Mouse (Mus musculus) telencephalon, adult 2 months (tissue): ENCODE data around the gene Mars.
"Not testable (repeated sequence)": the region's sequence is repeated elsewhere in the genome, so short reads cannot be mapped to it uniquely, and the experiment has no call there.

Experiments
- DNase-seq: peaks from one replicate; pipeline ENCODE4 v3.0.0-alpha.2; 2011; ENCODE audit warnings: low read depth, low spot score

Gene Mars

DNA sequence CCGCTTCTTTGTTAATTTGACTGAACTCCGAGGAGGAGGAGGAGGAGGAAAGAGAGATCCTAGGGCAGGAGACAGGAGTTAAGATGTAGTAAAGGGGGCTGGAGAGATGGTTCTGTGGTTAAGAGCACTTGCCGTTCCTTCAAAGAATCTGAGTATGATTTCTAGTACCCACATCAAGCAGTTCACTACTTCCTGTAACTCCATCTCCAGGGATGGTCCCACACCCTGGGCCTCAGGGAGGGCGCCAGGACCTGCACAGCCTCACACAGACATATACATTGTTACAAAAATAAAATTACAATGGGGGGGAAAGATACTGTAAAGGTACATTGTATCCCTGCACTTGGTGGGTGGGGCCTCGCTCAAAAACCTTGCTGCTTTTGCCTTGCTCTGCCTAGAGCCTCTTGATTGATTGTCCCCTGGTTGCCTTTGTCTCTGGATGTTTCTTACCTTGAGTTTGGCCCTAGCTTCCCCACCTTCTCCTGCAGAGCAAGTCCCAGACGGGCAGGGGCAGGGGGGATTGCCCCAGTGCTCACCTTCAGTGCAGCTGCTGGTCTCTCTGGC lies 26.0 kb upstream of the Mars start:
- DNase-seq: no peak

DNA sequence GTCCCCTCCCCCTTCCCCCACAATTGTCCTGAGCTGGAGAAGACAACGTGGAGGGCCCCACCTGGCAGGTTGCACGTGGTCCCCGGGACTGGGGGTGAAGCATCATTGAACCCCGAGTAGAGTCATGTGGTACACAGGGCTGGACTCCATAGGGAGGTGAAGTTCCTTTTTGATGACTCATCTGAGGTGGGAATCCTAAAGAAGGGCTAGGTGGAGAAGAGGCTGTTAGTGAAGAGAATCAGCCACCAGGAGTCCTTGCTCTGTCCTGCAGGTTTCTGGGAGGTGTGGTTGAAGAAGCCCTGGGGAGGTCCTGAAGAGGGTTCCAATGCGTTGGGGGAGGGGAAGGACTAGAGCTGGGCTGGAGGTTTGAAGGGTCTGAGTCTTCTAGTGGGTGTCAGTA lies 25.4 kb upstream of the Mars start:
- DNase-seq: no peak

DNA sequence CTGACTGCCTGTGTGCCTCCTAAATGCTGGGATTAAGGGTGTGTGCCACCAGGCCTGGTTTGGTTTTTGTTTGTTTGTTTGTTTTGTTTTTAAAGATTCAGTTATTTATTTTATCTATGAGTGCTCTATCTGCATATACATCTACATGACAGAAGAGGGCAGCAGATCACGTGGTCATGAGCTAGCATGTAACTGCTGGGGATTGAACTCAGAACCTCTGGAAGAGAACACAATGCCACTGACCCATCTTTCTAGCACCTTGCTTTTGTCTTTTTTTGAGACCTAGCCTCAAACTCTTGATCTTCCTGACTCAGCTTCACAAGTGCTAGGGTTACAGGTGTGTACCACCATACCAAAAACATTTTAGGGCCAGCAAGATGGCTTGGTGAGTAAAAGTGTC lies 23.7 kb upstream of the Mars start:
- DNase-seq: no peak

DNA sequence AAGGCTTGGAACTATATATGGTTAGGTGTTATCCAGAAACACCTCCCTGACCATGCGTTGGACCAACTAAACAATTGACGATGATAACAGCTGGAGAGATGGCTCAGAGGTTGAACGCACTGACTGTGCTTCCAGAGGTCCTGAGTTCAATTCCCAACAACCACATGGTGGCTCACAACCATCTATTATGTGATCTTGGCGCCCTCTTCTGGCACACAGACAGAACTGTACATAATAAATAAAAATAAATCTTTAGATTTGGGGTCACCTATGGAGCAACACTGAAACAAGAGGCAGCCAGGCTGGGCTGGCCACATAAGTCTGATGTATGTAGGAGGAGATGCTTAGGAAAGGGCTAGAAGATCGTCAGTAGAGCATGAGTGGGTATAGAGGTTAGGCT lies 21.6 kb upstream of the Mars start:
- DNase-seq: no peak

DNA sequence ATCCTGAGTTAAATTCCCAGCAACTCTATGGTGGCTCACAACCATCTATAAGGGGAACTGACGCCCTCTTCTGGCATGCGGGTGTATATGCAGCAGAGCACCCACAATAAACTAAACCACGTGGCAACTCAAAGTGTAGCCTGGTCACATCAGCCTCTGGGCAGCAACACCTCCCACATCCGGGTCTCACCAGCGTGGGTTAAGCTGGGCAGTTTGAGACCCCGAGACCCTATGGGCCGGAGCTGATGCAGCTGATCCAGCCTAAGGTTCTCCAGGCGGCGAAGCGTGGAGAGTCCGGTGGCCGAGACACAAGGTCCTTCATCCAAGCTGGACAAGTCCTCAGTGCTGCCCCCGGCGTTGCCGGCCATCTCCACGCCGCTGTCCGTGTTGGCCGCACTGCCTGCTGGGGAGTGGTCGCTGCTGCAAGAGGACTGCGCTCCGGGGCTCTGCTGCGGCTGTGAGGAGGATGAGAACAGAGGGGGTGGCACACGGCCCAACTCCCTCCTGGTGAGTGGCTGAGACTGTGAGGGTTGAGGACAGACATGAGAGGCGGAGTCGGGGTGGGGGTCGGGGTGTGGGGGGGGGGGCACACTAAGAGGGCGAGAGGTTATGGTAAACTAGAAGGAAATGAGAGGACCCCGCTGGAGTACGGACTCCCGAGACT lies 20.8 kb upstream of the Mars start:
- no peak for DNase-seq

DNA sequence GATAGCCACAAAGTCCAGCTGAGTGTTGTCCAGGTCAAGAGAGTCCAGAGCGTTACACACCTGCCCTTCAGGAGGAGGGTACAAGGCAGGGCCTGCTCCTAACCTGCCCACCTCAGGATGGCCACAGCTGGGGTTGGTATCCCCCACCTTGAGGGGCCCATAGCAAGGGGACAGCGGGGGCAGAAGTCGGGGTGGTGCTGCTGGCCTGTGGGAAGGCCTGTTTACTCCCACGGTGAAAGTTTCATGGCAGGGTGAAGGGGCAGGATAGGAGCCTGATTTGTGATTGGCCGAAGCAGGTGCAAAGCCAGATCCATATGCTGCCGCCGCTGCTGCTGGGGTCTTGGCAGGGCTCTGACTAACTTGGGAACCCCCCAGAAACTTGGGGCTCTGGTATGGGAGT lies 18.6 kb upstream of the Mars start:
- DNase-seq: no peak

DNA sequence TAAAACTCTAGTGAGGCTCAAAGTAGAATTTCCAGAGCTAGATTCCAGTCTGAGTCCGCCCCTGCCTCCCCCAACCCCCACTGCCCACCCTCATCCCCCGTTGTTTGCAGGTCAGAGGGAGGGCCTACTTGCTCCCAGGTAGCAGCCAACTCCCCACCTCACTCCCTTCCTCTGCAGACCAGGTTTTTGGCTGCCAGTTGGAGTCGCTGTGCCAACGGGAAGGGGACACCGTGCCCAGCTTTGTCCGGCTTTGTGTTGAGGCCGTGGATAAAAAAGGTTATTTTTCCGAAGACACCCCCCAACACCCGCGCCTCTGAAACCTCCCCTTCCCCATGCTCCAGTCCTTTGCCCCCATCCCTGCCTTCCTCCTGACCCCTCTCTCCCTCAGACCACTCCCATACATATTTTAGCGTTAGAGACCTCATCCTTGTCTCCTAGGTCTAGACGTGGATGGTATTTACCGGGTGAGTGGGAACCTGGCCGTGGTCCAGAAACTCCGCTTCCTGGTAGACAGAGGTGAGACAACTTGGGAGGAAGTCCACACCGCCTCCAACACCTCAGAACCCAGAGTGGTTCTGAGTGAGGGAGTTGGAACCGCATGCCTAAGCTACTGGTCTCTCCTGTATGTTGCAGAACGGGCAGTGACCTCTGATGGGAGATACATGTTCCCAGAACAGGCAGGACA lies 16.0 kb upstream of the Mars start:
- DNase-seq: no peak

DNA sequence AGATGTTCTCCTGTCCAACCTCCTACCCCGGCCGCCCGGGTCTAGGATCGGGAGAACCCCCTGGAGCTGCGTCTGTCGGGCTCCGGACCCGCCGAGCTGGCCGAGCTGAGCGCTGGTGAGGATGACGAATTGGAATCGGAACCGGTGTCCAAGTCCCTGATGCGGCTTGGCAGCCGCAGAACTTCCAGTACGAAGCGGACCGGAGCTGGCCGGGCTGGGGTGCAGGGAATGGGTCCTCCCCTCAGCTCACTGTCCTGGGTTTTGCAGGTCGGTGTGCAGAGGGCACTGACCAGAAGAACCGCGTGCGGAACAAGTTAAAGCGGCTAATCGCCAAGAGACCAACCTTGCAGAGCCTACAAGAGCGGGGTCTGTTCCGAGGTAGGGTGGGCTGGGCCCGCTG lies 15.2 kb upstream of the Mars start:
- no peak for DNase-seq

DNA sequence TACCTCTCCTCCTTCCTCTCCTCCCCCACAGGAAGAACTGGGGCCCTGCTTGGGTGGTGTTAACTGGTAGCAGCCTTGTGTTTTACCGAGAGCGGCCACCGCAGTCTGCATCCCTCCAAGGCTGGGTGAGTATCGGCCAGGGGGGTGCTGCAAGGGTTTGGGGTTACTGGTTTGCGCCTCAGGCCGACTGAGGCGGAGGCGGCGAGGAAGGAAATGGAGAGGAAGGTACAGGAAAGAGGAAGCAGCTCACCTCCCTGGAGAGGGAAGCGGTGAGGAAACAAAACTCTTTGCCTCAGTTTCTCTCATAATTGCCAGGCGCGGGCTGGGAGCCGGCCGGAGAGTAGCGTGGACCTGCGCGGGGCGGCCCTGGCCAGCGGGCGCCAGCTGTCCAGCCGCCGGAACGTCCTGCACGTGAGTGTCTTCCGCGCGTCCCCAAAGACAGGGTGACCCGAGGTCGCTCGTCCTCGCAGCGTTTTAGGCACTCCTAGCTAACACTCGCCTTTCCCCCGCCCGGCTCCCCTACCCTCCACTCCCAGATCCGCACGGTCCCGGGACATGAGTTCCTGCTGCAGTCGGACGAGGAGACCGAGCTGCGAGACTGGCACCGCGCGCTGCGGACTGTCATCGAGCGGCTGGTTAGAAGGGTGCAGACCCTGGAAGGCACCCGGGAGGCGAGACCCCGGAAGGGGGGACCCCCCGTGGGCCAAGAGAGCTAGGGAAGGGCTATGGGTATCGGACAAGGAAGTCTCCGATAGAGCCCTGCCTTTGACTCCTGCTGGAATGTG lies 14.6 kb upstream of the Mars start:
- DNase-seq: no peak

DNA sequence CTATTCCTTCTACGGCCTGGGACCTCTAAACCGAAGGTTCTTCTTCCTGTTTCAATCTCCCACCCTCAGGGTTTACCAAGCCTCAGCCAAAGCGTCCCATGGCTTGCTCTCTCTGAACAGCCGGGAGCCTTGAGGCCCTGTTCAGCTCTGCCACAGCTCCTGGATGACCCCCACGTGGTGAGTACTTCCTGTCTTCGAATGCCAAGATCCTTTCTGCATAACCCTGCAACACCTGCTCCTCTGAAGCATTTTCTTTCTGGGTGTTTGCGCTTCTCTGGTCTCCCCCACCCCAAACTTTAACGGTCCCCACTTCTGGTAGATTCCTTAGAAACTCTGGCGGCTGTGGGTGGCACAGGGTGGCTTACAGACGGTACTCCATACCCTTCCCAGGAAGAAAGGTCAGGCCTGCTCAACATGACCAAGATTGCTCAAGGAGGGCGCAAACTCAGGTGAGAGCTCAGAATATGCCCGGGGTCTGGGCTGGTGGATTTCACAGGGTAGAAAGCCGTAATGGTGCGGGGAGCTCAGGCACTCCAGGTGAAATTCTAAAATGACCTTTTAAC lies 13.9 kb upstream of the Mars start:
- DNase-seq: no peak

DNA sequence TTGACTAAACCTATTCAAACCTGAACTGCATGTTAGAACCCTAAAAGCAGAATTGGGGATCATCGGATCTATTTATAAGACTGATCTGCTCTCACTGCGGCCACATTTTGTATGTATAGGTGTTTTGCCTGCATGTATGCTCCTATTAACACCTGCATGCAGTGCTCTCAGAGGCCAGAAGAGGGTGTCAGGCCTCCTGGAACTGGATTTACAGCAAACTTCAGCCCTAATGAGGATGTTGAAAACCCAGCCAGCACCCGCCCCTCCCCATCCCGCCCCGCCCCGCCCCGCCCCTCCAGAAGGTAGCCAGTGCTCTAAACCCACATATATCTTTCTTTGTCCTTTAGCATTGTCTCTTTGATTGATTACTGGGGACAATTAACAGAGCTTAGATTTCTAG lies 12.9 kb upstream of the Mars start:
- DNase-seq: no peak

DNA sequence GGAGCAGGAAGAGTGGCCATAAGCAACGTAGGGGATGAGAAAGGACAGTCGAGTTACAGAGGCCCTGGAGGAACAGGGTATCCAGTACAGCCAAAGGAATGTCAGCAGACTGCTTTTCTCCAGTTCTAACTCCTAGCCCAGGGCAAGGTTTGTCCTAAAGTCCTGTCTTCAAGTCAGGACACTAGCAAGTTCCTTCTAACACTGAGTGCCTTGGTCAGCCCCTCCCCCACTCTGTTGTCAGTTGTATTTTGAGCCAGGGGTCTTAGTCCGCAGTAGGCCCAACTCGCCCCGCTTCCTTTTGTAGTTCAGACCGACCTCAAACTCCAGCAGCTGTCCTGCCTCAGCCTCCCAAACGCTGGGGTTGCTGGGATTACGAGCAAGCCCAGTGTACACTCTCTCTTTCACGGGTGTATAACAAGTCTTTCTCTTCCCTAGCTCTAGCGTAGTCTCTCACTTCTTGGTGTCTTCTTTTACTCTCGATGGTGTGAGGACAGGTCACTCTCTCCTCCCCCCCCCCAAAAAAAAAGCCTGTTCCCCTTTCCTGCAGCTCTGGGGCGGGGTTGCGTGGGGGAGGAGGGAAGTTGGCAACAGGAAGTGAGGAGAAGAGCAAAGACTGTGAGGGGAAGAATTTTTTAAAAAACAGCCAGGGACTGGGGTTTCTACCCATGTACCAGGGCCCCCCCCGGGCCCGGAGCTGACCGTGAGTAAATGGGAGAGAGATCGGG lies 11.7 kb upstream of the Mars start:
- no peak for DNase-seq

DNA sequence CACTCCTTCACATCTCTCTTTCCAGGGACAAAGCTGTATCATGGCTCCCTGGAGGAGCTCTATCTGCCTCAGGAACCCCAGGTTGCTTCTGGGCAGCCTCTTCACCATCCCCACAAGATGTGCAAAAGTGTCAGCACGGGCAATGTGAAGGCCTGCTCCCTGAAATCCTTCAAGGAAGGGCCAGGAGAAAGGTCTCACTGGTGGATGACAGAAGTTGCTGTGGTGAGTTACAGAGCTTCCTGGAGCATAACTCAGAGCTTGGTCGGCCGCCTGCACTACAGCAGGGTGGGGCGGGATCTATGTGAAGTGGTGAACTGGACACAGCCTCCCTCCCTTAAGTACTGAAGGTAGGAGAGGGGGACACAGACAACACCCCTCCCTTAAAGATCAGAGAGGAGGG lies 11.1 kb upstream of the Mars start:
- no peak for DNase-seq

DNA sequence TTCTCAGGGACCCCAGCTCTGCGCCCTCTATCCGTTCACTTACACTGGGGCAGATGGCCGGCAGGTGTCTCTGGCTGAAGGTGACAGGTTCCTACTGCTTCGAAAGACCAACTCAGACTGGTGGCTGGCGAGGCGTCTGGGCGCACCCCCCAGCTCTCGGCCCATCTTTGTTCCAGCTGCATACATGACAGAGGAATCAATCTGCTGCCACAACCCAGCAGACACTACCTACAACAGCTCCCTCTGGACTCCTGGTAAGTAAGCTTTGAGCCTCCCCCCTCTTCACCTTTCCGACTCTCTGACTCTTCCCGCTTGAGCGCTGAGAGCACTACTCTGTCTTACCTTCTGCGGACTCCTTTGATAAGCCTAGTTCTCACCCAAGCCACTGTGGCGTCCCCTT lies 10.6 kb upstream of the Mars start:
- DNase-seq: no peak

DNA sequence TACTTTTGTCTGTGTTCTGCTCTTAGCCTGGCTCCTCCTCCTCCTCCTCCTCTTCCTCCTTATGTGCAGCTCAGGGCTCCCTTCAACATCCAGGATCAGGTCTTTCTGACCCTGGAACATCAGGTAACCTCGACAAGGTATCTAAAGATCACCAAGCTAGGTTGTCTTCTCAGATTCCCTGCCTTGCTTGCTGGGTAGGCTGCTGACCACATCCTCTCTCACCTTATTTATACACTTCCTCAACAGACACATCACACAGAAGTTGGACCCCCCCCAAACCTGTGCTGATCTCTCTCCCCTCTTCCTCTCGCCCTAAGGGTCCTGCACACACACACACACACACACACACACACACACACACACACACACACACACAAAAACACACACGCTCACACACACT lies 10.0 kb upstream of the Mars start, which contains the start of gene Arhgap9:
Arhgap9 (plus strand) TSS at position 344 of the 400 bp plus-strand sequence.
- DNase-seq: no peak

DNA sequence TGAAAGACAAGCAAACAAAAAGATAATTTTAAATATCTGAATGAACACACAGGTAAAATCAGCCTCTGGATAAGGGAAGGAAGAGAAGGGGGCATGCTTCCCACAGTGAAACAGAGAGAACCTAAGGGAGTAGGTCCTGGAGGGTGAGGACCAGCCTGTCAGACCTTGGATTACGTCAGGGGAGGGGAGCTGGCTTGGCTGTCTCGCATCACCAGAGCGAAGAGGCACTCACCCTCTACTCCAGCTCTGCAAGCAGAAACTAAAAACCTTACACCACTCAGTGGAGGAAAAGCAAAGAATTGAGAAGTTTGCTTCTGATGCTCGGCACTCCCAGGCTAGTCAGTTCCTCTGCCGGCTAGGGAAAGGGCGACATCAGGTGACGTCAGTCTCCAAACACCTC lies 8.4 kb upstream of the Mars start:
- DNase-seq: no peak

DNA sequence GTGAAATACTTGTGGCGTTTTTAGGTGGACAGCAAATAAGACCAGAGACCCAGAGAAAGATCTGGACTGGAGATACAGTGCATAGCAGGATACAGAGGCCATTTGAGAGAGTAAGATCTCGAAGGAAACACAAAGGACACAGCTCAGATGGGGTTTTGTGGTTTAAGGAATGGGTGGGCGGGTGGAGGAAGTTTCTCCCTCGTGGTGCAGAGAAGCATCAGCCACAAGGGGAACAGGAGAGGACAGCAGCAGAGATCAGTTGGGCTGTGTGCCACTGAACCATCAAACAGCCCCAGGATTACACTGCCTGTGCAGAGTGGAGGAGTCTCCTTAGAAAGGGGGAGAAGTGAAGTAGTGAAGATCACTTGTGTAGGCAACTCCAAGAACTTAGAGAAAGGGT lies 6.4 kb upstream of the Mars start:
- no peak for DNase-seq

DNA sequence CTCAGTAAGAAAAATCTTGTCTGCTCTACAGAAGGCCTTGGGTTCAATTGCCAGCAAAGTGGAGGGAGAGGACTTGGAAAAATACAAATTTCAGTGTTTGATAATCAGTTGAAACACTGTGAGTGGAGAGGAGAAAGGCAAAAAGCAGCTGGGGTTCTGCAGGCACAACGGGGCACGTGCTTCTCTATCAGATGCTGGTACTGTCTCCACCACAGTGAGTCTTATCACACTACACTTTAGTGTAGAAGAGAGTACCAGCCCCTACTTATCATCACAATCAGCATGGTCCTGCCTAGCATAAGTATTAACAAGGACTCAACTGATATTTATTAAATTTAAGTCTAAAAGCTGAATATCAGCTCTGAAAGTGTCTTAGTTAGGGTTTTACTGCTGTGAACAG lies 5.7 kb upstream of the Mars start:
- no peak for DNase-seq

DNA sequence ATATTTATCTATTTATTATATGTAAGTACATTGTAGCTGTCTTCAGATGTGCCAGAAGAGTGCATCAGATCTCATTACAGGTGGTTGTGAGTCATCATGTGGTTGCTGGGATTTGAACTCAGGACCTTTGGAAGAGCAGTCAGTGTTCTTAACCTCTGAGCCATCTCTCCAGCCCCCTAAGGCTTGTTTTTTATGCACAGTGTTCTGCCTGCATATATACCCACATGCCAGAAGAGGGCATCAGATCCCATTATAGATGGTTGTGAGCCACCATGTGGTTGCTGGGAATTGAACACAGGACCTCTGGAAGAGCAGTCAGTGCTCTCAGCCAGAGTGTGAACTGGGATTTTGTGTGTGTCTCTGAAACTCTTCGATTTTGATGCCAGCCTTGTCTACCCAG lies 3.4 kb upstream of the Mars start:
- not testable (repeated sequence) for DNase-seq

DNA sequence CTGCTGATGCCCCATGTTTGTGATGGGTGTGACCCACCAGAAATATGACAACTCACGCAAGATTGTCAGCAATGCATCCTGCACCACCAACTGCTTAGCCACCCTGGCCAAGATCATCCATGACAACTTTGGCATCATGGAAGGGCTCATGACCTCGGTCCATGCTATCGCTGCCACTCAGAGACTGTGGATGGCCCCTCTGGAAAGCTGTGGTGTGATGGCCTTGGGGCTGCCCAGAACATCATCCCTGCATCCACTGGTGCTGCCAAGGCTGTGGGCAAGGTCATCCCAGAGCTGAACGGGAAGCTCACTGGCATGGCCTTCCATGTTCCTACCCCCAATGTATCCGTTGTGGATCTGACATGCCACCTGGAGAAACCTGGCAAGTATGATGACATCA lies 1.9 kb upstream of the Mars start:
- not testable (repeated sequence) for DNase-seq

DNA sequence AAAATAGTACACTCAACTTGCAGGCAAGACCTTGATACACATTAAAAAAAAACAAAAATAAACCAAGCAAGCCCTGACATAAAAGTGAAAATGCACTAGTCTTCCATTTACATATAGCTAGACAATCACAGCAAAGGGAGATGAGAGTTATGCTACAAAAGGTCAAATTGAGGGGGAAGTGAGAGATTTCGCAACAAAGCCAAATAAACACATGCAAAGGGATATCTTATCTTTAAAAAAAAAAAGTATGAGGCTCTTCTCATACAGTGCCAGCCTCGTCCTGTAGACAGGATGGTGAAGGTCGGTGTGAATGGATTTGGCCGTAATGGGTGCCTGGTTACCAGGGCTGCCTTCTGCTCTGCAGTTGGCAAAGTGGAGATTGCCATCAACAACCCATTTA lies 1.3 kb upstream of the Mars start:
- no peak for DNase-seq

DNA sequence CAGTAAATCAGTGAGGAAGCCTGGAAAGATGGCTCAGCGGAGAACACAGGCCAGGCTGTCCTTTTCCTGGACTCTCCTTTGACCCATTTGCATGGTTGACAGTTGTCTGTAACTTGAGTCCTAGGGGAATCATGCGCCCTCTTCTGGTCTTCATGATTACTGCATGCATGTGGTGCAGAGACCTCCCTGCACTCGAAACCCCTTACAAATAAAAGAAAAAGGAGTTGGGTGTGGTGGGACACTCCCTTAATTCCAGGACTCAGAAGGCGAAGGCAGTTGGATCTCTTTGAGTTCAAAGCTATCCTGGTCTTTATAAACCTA lies 730 bp upstream of the Mars start:
- peak; percentile 54 for DNase-seq
